Mouse (Mus musculus) MEL (cell line): Measurements from ENCODE around the gene Adam19. TPM values are rescaled to one million over a fixed set of nuclear protein-coding genes. Genes with fewer than 3 reads are reported as not detected.

Experiments used
- DNase-seq: peaks from one replicate; pipeline ENCODE4 v3.0.0; 2011; ENCODE audit warnings: low read depth, low spot score
- H3K27ac ChIP-seq: 2 replicates; pipeline ENCODE4 v1.5.1; 2012; ENCODE audit warnings: low read depth, mild to moderate bottlenecking, control low read depth, low read length, moderate library complexity; ENCODE audit not compliant: control insufficient read depth
- H3K27me3 ChIP-seq, 2 experiments: fragments of 150-350 bp in 1 of 2; sonication (generic) in 1 of 2; 2 replicates each; pipeline ENCODE4 v1.6.1; 2012; ENCODE audit warnings: low read length in 2 of 2, mild to moderate bottlenecking in 2 of 2, improper control_type of control experiment in 1 of 2, moderate library complexity in 1 of 2; ENCODE audit not compliant: insufficient read depth in 2 of 2, control insufficient read depth in 1 of 2
- H3K36me3 ChIP-seq, 2 experiments: 2 replicates each; pipeline ENCODE4 v1.6.1; 2012 to 2014; ENCODE audit warnings: low read length in 2 of 2, improper control_type of control experiment in 1 of 2, inconsistent platforms in 1 of 2, mild to moderate bottlenecking in 1 of 2; ENCODE audit not compliant: insufficient read depth in 2 of 2, control insufficient read depth in 1 of 2
- H3K4me1 ChIP-seq, 2 experiments: fragments of 150-350 bp in 1 of 2; sonication (generic) in 1 of 2; 2 replicates each; pipeline ENCODE4 v1.6.1; 2012; ENCODE audit warnings: low read length in 2 of 2, improper control_type of control experiment in 1 of 2, mild to moderate bottlenecking in 1 of 2; ENCODE audit not compliant: insufficient read depth in 2 of 2, control insufficient read depth in 1 of 2
- H3K4me3 ChIP-seq, 2 experiments: fragments of 150-350 bp in 1 of 2; sonication (generic) in 1 of 2; 2 replicates each; pipeline ENCODE4 v1.5.1; 2012; ENCODE audit warnings: low read depth in 2 of 2, low read length in 2 of 2, mild to moderate bottlenecking in 2 of 2, moderate library complexity in 2 of 2, control low read depth in 1 of 2, improper control_type of control experiment in 1 of 2; ENCODE audit not compliant: control insufficient read depth in 1 of 2, insufficient read depth in 1 of 2
- H3K79me2 ChIP-seq: 2 replicates; pipeline ENCODE4 v1.6.1; 2012; ENCODE audit warnings: mild to moderate bottlenecking, low read length, moderate library complexity; ENCODE audit not compliant: control insufficient read depth, poor library complexity, insufficient read depth
- H3K9ac ChIP-seq: 2 replicates; pipeline ENCODE4 v1.6.1; 2012; ENCODE audit warnings: low read depth, mild to moderate bottlenecking, control low read depth, low read length, moderate library complexity; ENCODE audit not compliant: control insufficient read depth, poor library complexity, severe bottlenecking
- H3K9me3 ChIP-seq: fragments of 150-350 bp; sonication (generic); replicated peaks from 2 replicates; pipeline ENCODE4 v1.6.1; 2012; ENCODE audit warnings: mild to moderate bottlenecking, low read length, improper control_type of control experiment, moderate library complexity; ENCODE audit not compliant: insufficient read depth
- BHLHE40 ChIP-seq: IDR thresholded peaks from 2 replicates; pipeline ENCODE4 v1.6.1; 2012; ENCODE audit warnings: low read depth, mild to moderate bottlenecking, inconsistent platforms, low read length, improper control_type of control experiment, borderline replicate concordance
- CHD1 ChIP-seq: IDR thresholded peaks from 2 replicates; pipeline ENCODE4 v1.6.1; 2012; ENCODE audit warnings: low read depth, mild to moderate bottlenecking, inconsistent platforms, low read length, improper control_type of control experiment
- CHD2 ChIP-seq: IDR thresholded peaks from 2 replicates; pipeline ENCODE4 v1.6.1; 2011; ENCODE audit warnings: low read length, improper control_type of control experiment
- CTCF ChIP-seq, 3 experiments: IDR thresholded peaks in 2 of 3; conservative IDR thresholded peaks in 1 of 3; 2 replicates each; pipeline ENCODE4 v1.5.1; 2011 to 2012; ENCODE audit warnings: low read length in 3 of 3, low read depth in 2 of 3, mild to moderate bottlenecking in 2 of 3, improper control_type of control experiment in 1 of 3, inconsistent platforms in 1 of 3, mixed read lengths in 1 of 3, moderate library complexity in 1 of 3; ENCODE audit not compliant: control insufficient read depth in 1 of 3, insufficient read depth in 1 of 3, poor library complexity in 1 of 3, severe bottlenecking in 1 of 3
- E2F4 ChIP-seq: IDR thresholded peaks from 2 replicates; pipeline ENCODE4 v1.6.1; 2011; ENCODE audit warnings: low read depth, low read length, improper control_type of control experiment, borderline replicate concordance
- ELF1 ChIP-seq: IDR thresholded peaks from 2 replicates; pipeline ENCODE4 v1.6.1; 2014; ENCODE audit warnings: low read depth, mild to moderate bottlenecking, inconsistent platforms, low read length, improper control_type of control experiment, moderate library complexity
- GABPA ChIP-seq: IDR thresholded peaks from 2 replicates; pipeline ENCODE4 v1.6.1; 2012; ENCODE audit warnings: low read depth, mild to moderate bottlenecking, inconsistent platforms, low read length, improper control_type of control experiment, moderate library complexity
- HCFC1 ChIP-seq: IDR thresholded peaks from 2 replicates; pipeline ENCODE4 v1.6.1; 2012; ENCODE audit warnings: low read depth, mild to moderate bottlenecking, inconsistent platforms, low read length, improper control_type of control experiment, moderate library complexity
- MAFK ChIP-seq: IDR thresholded peaks from 2 replicates; pipeline ENCODE4 v1.6.1; 2011; ENCODE audit warnings: low read depth, mild to moderate bottlenecking, low read length, improper control_type of control experiment, borderline replicate concordance
- MEF2A ChIP-seq: IDR thresholded peaks from 2 replicates; pipeline ENCODE4 v1.6.1; 2014; ENCODE audit warnings: low read depth, mild to moderate bottlenecking, inconsistent platforms, low read length, improper control_type of control experiment; ENCODE audit not compliant: poor library complexity, insufficient replicate concordance, severe bottlenecking; ENCODE audit errors: extremely low read depth
- RAD21 ChIP-seq: IDR thresholded peaks from 2 replicates; pipeline ENCODE4 v1.6.1; 2011; ENCODE audit warnings: mild to moderate bottlenecking, low read depth, low read length, improper control_type of control experiment
- SMC3 ChIP-seq: IDR thresholded peaks from 2 replicates; pipeline ENCODE4 v1.6.1; 2011; ENCODE audit warnings: low read depth, low read length, improper control_type of control experiment
- UBTF ChIP-seq: IDR thresholded peaks from 2 replicates; pipeline ENCODE4 v1.6.1; 2012; ENCODE audit warnings: low read depth, mild to moderate bottlenecking, inconsistent platforms, low read length, improper control_type of control experiment, moderate library complexity, borderline replicate concordance; ENCODE audit not compliant: insufficient read depth
- USF1 ChIP-seq: IDR thresholded peaks from 2 replicates; pipeline ENCODE4 v1.6.1; 2014; ENCODE audit warnings: low read depth, mild to moderate bottlenecking, inconsistent platforms, low read length, improper control_type of control experiment, moderate library complexity
- USF2 ChIP-seq, 2 experiments: IDR thresholded peaks; 2 replicates each; pipeline ENCODE4 v1.6.1; 2011 to 2012; ENCODE audit warnings: improper control_type of control experiment in 2 of 2, low read length in 2 of 2, borderline replicate concordance in 1 of 2, inconsistent platforms in 1 of 2, low read depth in 1 of 2, mild to moderate bottlenecking in 1 of 2; ENCODE audit not compliant: insufficient read depth in 1 of 2
- ZC3H11A ChIP-seq: IDR thresholded peaks from 2 replicates; pipeline ENCODE4 v1.6.1; 2012; ENCODE audit warnings: low read depth, mild to moderate bottlenecking, inconsistent platforms, low read length, improper control_type of control experiment
- polyA plus RNA-seq, 2 experiments: library from polyadenylated mRNA; stranded (reverse) in 1 of 2; unstranded in 1 of 2; fragments of >175 nt in 1 of 2; fragments of >200 nt in 1 of 2; gene quantifications; 2 replicates each; pipeline versions ENCODE4 v1.2.1 to v1.2.4; 2012; ENCODE audit warnings: low replicate concordance in 2 of 2, low read depth in 1 of 2; ENCODE audit not compliant: insufficient read length in 2 of 2, insufficient read depth in 1 of 2, missing spikeins in 1 of 2
- total RNA-seq: library from RNA; depleted of rRNA; stranded (reverse); fragments of 300-350 nt; gene quantifications from 2 replicates; pipeline ENCODE4 v1.2.3, GENCODE M21; 2012

The Adam19 gene
- total and polyA plus RNA-seq, 3 experiments: 0.12 to 0.19 TPM; not detected in 1

- Histone ChIP-seq H3K27me3 (peaks cover 0 to 4% of the 10 kb centered on the region in 2 experiments; a peak in 2 of 4 replicates), H3K36me3 (no peaks in the 10 kb centered on the region), H3K79me2 (no peaks in the 10 kb centered on the region), H3K9me3 (no peaks in the 10 kb centered on the region), H3K4me3 (no peak overlapping the region), H3K9ac (no peak overlapping the region), H3K27ac (no peak overlapping the region), H3K4me1 (no peaks in the 10 kb centered on the region)
- no peak for DNase-seq
- TF ChIP-seq USF2 (IDR thresholded peaks at IDR 0.05; ENCODE audit: borderline replicate concordance in 1 of 2, insufficient read depth in 1 of 2, low read depth in 1 of 2, low read length in 2 of 2): no peak
- no peak for TF ChIP-seq CHD1
Measured at GRCm38 (mm10) chr11:46156945-46157344, 101.2 kb downstream of the Adam19 start.

GRCm38 (mm10) chr11:46157462-46157861 is 101.7 kb downstream of the Adam19 start:
- no peak overlapping the region for H3K9ac ChIP-seq
- TF ChIP-seq UBTF: no peak
- peak; percentile 50 for TF ChIP-seq SMC3
- TF ChIP-seq ZC3H11A: peak; percentile 41; the same call in 1 of the 2 replicates
- no peak for TF ChIP-seq MEF2A
- no peak for TF ChIP-seq MAFK
- TF ChIP-seq CTCF (IDR thresholded peaks at IDR 0.05 in 2 of 3, conservative IDR thresholded peaks at IDR 0.05 in 1 of 3; ENCODE audit: control insufficient read depth in 1 of 3, insufficient read depth in 1 of 3, low read depth in 2 of 3, low read length in 3 of 3, poor library complexity in 1 of 3, severe bottlenecking in 1 of 3): peak in 2 of 3 experiments; percentile 11 to 39; a peak in 3 of 6 replicates
- TF ChIP-seq ELF1: no peak
- no peak for TF ChIP-seq CHD1
- no peak for TF ChIP-seq CHD2
- TF ChIP-seq HCFC1: no peak
- TF ChIP-seq E2F4: no peak
- no peak for TF ChIP-seq USF1
- TF ChIP-seq BHLHE40: no peak
- no peak for TF ChIP-seq GABPA
- TF ChIP-seq RAD21: peak; percentile 39

More at GRCm38 (mm10) chr11:46157462-46157861, 101.7 kb downstream of the Adam19 start:
- Histone ChIP-seq H3K27me3 (peaks cover 0 to 4% of the 10 kb centered on the region in 2 experiments; a peak in 2 of 4 replicates), H3K27ac (no peak overlapping the region), H3K9me3 (no peaks in the 10 kb centered on the region), H3K4me1 (no peaks in the 10 kb centered on the region), H3K4me3 (no peak overlapping the region), H3K36me3 (no peaks in the 10 kb centered on the region), H3K79me2 (no peaks in the 10 kb centered on the region)
- no peak for DNase-seq
